Mouse (Mus musculus): ENCODE measurements around the gene Txn1. TPM values are rescaled to one million over a fixed set of nuclear protein-coding genes. Genes with fewer than 3 reads are reported as not detected.

Txn1 gene
- polyA plus RNA-seq, 1 experiment from 2014 or later: 474 TPM

DNA sequence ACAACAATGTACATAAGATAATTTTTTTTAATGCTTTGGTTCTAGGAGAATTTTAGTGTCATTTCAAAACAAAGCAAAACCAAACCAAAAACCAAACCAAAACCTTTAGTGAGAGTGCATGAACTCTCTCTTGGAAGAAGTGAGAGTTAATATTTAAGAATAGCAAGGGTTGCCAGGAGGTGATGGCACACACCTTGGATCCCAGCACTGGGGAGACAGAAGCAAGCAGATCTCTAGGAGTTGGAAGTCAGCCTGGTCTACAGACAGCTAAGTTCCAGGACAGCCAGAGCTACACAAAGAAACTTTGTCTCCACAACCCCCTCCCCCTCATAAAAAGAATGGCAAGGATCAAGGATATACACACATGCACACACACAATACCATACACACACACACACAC, 43.2 kb downstream of the Txn1 start:
- Histone ChIP-seq H3K27me3 (ENCODE audit: control insufficient read depth, insufficient read depth, low read depth, low read length) (no peaks in the 10 kb centered on the region), H3K36me3 (ENCODE audit: control insufficient read depth, insufficient read depth, low read length) (no peaks in the 10 kb centered on the region), H3K27ac (ENCODE audit: low read length) (no peak overlapping the region), H3K9me3 (ENCODE audit: control insufficient read depth, low read length) (no peaks in the 10 kb centered on the region), H3K4me3 (ENCODE audit: low read length) (no peak overlapping the region), H3K4me1 (replicated peaks; ENCODE audit: control insufficient read depth, insufficient read depth, low read length) (peaks cover 7% of the 10 kb centered on the region; the same call in 1 of the 2 replicates), H3K4me2 (ENCODE audit: low read depth, low read length) (no peak overlapping the region), H3K9ac (ENCODE audit: low read length) (no peak overlapping the region)
- ATAC-seq (ENCODE audit: low read depth): no peak

GRCm38 (mm10) chr4:57908860-57909259, 47.4 kb downstream of the Txn1 start:
- H3K27ac ChIP-seq (ENCODE audit: low read length): no peak overlapping the region
- ATAC-seq (ENCODE audit: low read depth): no peak
- H3K4me3 ChIP-seq (ENCODE audit: low read length): no peak overlapping the region
- no peaks in the 10 kb centered on the region for H3K36me3 ChIP-seq (ENCODE audit: control insufficient read depth, insufficient read depth, low read length)
- 63% methylated on average over 6 of the region's 6 CpGs for WGBS
- H3K4me1 ChIP-seq (replicated peaks; ENCODE audit: control insufficient read depth, insufficient read depth, low read length): peaks cover 5% of the 10 kb centered on the region; the same call in 1 of the 2 replicates
- H3K9ac ChIP-seq (ENCODE audit: low read length): no peak overlapping the region
- no peak overlapping the region for H3K4me2 ChIP-seq (ENCODE audit: low read depth, low read length)
- H3K9me3 ChIP-seq (ENCODE audit: control insufficient read depth, low read length): no peaks in the 10 kb centered on the region
- H3K27me3 ChIP-seq (ENCODE audit: control insufficient read depth, insufficient read depth, low read depth, low read length): no peaks in the 10 kb centered on the region

DNA sequence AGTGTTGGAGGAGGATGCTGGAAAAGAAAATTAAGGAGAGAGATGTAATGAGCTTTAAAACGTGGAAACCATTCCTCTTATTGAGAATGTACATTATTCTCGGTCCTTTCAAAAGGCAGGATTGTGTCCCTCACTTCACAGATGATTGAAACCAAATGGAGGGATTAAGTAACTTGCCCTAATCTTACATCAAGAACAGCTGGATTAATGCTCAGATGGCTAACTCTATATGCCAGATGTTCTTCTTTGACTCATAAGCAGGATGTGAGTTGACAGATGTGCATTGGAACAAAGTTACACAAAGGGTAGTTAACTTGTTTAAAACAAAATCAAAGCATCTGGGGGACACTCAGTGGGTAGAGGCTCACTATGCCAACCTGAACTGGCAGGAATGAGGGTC, 49.5 kb downstream of the Txn1 start:
- Histone ChIP-seq H3K9ac (ENCODE audit: low read length) (no peak overlapping the region), H3K36me3 (ENCODE audit: control insufficient read depth, insufficient read depth, low read length) (no peaks in the 10 kb centered on the region), H3K4me3 (ENCODE audit: low read length) (no peak overlapping the region), H3K9me3 (ENCODE audit: control insufficient read depth, low read length) (no peaks in the 10 kb centered on the region), H3K27ac (ENCODE audit: low read length) (no peak overlapping the region), H3K27me3 (ENCODE audit: control insufficient read depth, insufficient read depth, low read depth, low read length) (no peaks in the 10 kb centered on the region), H3K4me1 (replicated peaks; ENCODE audit: control insufficient read depth, insufficient read depth, low read length) (peaks cover 5% of the 10 kb centered on the region; the same call in 1 of the 2 replicates), H3K4me2 (ENCODE audit: low read depth, low read length) (no peak overlapping the region)
- ATAC-seq (ENCODE audit: low read depth): no peak
- 24% methylated on average over 2 of the region's 2 CpGs for WGBS

DNA sequence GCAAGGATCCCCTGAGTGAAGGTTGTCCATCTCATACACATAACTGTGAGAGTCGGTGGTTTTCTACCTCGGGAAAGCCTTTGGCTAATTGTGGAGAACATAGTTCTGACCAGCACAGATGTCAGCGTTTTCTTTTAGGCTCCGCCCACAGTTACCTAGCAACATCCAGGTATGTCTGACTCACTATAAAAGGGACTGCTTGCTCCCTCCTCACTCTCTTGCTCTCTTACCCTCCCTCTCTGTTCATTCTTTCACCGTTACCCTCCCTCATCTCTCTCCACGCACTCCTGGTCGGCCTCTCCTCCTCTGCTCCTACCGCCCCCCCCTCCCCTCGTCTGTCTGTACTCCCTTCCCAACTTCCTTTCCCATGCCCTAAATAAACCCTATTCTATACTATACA, 51.6 kb downstream of the Txn1 start:
- Histone ChIP-seq H3K9me3 (ENCODE audit: control insufficient read depth, low read length) (no peaks in the 10 kb centered on the region), H3K27ac (ENCODE audit: low read length) (no peak overlapping the region), H3K4me2 (ENCODE audit: low read depth, low read length) (peak overlapping the region; percentile 25; the same call in 1 of the 2 replicates), H3K4me1 (replicated peaks; ENCODE audit: control insufficient read depth, insufficient read depth, low read length) (peaks cover 5% of the 10 kb centered on the region; the same call in 1 of the 2 replicates), H3K27me3 (ENCODE audit: control insufficient read depth, insufficient read depth, low read depth, low read length) (no peaks in the 10 kb centered on the region), H3K36me3 (ENCODE audit: control insufficient read depth, insufficient read depth, low read length) (no peaks in the 10 kb centered on the region), H3K4me3 (ENCODE audit: low read length) (no peak overlapping the region), H3K9ac (ENCODE audit: low read length) (no peak overlapping the region)
- peak; percentile 37 for ATAC-seq (ENCODE audit: low read depth)
- 25% methylated on average over 9 of the region's 9 CpGs for WGBS

DNA sequence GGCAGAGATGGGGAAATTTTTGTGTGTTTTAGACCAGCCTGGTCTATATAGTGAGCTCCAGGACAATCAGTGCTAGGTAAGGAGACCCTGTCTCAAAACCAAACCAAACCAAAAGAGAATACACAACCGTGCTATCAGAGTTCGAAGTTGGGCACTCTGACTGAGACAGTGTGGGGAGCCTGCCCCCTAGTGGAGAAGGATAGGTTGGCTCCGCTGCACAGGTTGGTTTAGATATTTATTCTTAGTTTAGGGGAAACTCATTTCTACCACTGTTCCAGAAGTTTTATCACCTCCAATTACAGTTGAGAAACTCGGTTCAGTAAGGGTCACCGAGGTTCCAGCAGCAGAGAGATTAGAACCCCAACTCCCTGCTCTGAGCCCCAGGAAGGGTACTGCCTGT, 52.0 kb downstream of the Txn1 start:
- Histone ChIP-seq H3K27ac (ENCODE audit: low read length) (no peak overlapping the region), H3K9ac (ENCODE audit: low read length) (no peak overlapping the region), H3K4me2 (ENCODE audit: low read depth, low read length) (peak overlapping the region; percentile 25; the same call in 1 of the 2 replicates), H3K4me3 (ENCODE audit: low read length) (no peak overlapping the region), H3K27me3 (ENCODE audit: control insufficient read depth, insufficient read depth, low read depth, low read length) (no peaks in the 10 kb centered on the region), H3K9me3 (ENCODE audit: control insufficient read depth, low read length) (no peaks in the 10 kb centered on the region), H3K4me1 (replicated peaks; ENCODE audit: control insufficient read depth, insufficient read depth, low read length) (peaks cover 5% of the 10 kb centered on the region; the same call in 1 of the 2 replicates), H3K36me3 (ENCODE audit: control insufficient read depth, insufficient read depth, low read length) (no peaks in the 10 kb centered on the region)
- ATAC-seq (ENCODE audit: low read depth): peak; percentile 44; the same call in 1 of the 2 replicates
- WGBS: 8% methylated on average over 5 of the region's 5 CpGs

DNA sequence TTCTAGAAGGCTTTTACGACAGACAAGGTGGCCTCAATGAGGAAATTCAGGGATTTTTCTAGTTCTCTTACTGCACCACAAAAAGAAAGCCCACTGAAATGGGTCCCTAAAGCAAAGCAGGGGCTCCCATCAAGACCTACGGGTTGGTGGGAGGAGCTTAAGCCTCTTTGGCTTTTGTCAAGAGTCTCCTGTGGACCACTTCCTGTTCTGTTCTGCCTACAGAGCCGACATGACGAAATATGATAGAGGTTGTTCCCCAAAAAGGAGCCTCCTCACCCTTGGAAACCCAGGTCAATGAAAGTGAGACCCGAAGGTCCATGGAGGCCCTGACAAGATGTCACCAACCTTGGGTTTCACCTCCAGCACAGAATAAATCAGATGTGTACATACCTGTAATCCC, 53.6 kb downstream of the Txn1 start:
- H3K4me2 ChIP-seq (ENCODE audit: low read depth, low read length): no peak overlapping the region
- no peaks in the 10 kb centered on the region for H3K36me3 ChIP-seq (ENCODE audit: control insufficient read depth, insufficient read depth, low read length)
- WGBS: 68% methylated on average over 5 of the region's 5 CpGs
- ATAC-seq (ENCODE audit: low read depth): no peak
- no peaks in the 10 kb centered on the region for H3K9me3 ChIP-seq (ENCODE audit: control insufficient read depth, low read length)
- no peak overlapping the region for H3K27ac ChIP-seq (ENCODE audit: low read length)
- H3K27me3 ChIP-seq (ENCODE audit: control insufficient read depth, insufficient read depth, low read depth, low read length): no peaks in the 10 kb centered on the region
- H3K4me3 ChIP-seq (ENCODE audit: low read length): no peak overlapping the region
- no peak overlapping the region for H3K9ac ChIP-seq (ENCODE audit: low read length)
- peaks cover 5% of the 10 kb centered on the region; the same call in 1 of the 2 replicates for H3K4me1 ChIP-seq (replicated peaks; ENCODE audit: control insufficient read depth, insufficient read depth, low read length)

DNA sequence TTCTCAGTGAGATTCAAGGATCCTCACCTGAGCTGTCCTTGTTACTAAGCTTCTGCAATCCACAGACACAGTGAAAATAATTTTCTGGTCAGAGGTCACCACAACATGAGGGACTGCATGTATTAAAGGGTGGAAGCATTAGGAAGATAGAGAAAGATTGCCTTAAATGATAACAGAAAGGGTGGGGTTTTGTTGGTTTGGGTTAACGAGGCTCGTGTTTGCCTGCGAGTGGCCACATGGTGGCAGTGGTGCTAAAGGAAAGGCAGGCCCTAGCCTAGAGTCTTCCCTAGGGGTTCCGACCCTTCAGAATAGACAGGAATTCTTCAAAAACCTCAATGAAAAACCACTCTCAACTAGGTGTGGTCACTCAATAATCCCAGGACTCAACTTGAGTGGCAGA, 55.0 kb downstream of the Txn1 start:
- H3K4me2 ChIP-seq (ENCODE audit: low read depth, low read length): no peak overlapping the region
- no peaks in the 10 kb centered on the region for H3K27me3 ChIP-seq (ENCODE audit: control insufficient read depth, insufficient read depth, low read depth, low read length)
- 0 out of 2 replicates have a peak, but pooled peaks cover 5% of the 10 kb centered on the region for H3K36me3 ChIP-seq (ENCODE audit: control insufficient read depth, insufficient read depth, low read length)
- H3K4me3 ChIP-seq (ENCODE audit: low read length): no peak overlapping the region
- peaks cover 5% of the 10 kb centered on the region; the same call in 1 of the 2 replicates for H3K4me1 ChIP-seq (replicated peaks; ENCODE audit: control insufficient read depth, insufficient read depth, low read length)
- no peak overlapping the region for H3K9ac ChIP-seq (ENCODE audit: low read length)
- peak; percentile 42; the same call in 1 of the 2 replicates for ATAC-seq (ENCODE audit: low read depth)
- no peak overlapping the region for H3K27ac ChIP-seq (ENCODE audit: low read length)
- no peaks in the 10 kb centered on the region for H3K9me3 ChIP-seq (ENCODE audit: control insufficient read depth, low read length)
- 7% methylated on average over 4 of the region's 4 CpGs for WGBS

GRCm38 (mm10) chr4:57896631-57897030, 59.6 kb downstream of the Txn1 start:
- Histone ChIP-seq H3K27me3 (ENCODE audit: control insufficient read depth, insufficient read depth, low read depth, low read length) (no peaks in the 10 kb centered on the region), H3K36me3 (ENCODE audit: control insufficient read depth, insufficient read depth, low read length) (peaks cover 12% of the 10 kb centered on the region; the same call in 1 of the 2 replicates), H3K9ac (ENCODE audit: low read length) (no peak overlapping the region), H3K9me3 (ENCODE audit: control insufficient read depth, low read length) (no peaks in the 10 kb centered on the region), H3K4me1 (replicated peaks; ENCODE audit: control insufficient read depth, insufficient read depth, low read length) (no peaks in the 10 kb centered on the region), H3K4me2 (ENCODE audit: low read depth, low read length) (no peak overlapping the region), H3K4me3 (ENCODE audit: low read length) (no peak overlapping the region), H3K27ac (ENCODE audit: low read length) (no peak overlapping the region)
- no peak for ATAC-seq (ENCODE audit: low read depth)
- 76% methylated on average over 3 of the region's 3 CpGs for WGBS

- no peak overlapping the region for H3K4me2 ChIP-seq (ENCODE audit: low read depth, low read length)
- no peak for ATAC-seq (ENCODE audit: low read depth)
- no peak overlapping the region for H3K9ac ChIP-seq (ENCODE audit: low read length)
- H3K36me3 ChIP-seq (ENCODE audit: control insufficient read depth, insufficient read depth, low read length): peaks cover 12% of the 10 kb centered on the region; the same call in 1 of the 2 replicates
- H3K9me3 ChIP-seq (ENCODE audit: control insufficient read depth, low read length): no peaks in the 10 kb centered on the region
- no peaks in the 10 kb centered on the region for H3K4me1 ChIP-seq (replicated peaks; ENCODE audit: control insufficient read depth, insufficient read depth, low read length)
- H3K27me3 ChIP-seq (ENCODE audit: control insufficient read depth, insufficient read depth, low read depth, low read length): no peaks in the 10 kb centered on the region
- no peak overlapping the region for H3K27ac ChIP-seq (ENCODE audit: low read length)
- 54% methylated on average over 6 of the region's 6 CpGs for WGBS
- H3K4me3 ChIP-seq (ENCODE audit: low read length): no peak overlapping the region
Measured at GRCm38 (mm10) chr4:57895902-57896301, 60.3 kb downstream of the Txn1 start.

- no peak overlapping the region for H3K4me2 ChIP-seq (ENCODE audit: low read depth, low read length)
- H3K4me1 ChIP-seq (replicated peaks; ENCODE audit: control insufficient read depth, insufficient read depth, low read length): no peaks in the 10 kb centered on the region
- H3K36me3 ChIP-seq (ENCODE audit: control insufficient read depth, insufficient read depth, low read length): peaks cover 12% of the 10 kb centered on the region; the same call in 1 of the 2 replicates
- H3K27ac ChIP-seq (ENCODE audit: low read length): no peak overlapping the region
- H3K4me3 ChIP-seq (ENCODE audit: low read length): no peak overlapping the region
- no peaks in the 10 kb centered on the region for H3K9me3 ChIP-seq (ENCODE audit: control insufficient read depth, low read length)
- H3K27me3 ChIP-seq (ENCODE audit: control insufficient read depth, insufficient read depth, low read depth, low read length): no peaks in the 10 kb centered on the region
- no peak for ATAC-seq (ENCODE audit: low read depth)
- H3K9ac ChIP-seq (ENCODE audit: low read length): no peak overlapping the region
- WGBS: 46% methylated on average over 5 of the region's 5 CpGs
Measured at GRCm38 (mm10) chr4:57895140-57895539, 61.1 kb downstream of the Txn1 start.
